Mouse (Mus musculus) megakaryocyte, adult 5-6 weeks (primary cell): ENCODE measurements around the gene Spata13. TPM values are rescaled to one million over a fixed set of nuclear protein-coding genes. Genes with fewer than 3 reads are reported as not detected.

Experiments used
- ATAC-seq: 2 replicates; pipeline ENCODE4 v1.8.0; 2016; ENCODE audit warnings: mild to moderate bottlenecking, inconsistent platforms; ENCODE audit not compliant: poor library complexity, severe bottlenecking
- total RNA-seq, 2 experiments: library from RNA; stranded (forward) in 1 of 2; stranded (reverse) in 1 of 2; fragments of 153-499, 151-499 nt in 1 of 2; fragments of 221-1000, 200-1000 nt in 1 of 2; gene quantifications; 2 replicates each; pipeline versions ENCODE4 v1.2.3 to v1.2.4; 2015 to 2017

Gene Spata13
- total RNA-seq, 2 experiments from 2014 or later: 9.4 to 19.0 TPM

GRCm38 (mm10) chr14:60671504-60671903 is 37.7 kb downstream of the Spata13 start:
- ATAC-seq: no peak

- ATAC-seq: no peak
Measured at GRCm38 (mm10) chr14:60675697-60676096, 41.9 kb downstream of the Spata13 start.

GRCm38 (mm10) chr14:60676625-60677314 is 43.0 kb downstream of the Spata13 start:
- no peak for ATAC-seq

GRCm38 (mm10) chr14:60682361-60683023 is 48.7 kb downstream of the Spata13 start:
- no peak for ATAC-seq

- ATAC-seq: no peak
Measured at GRCm38 (mm10) chr14:60683989-60684388, 50.2 kb downstream of the Spata13 start.

- ATAC-seq: no peak
Measured at GRCm38 (mm10) chr14:60686733-60687132, 52.9 kb downstream of the Spata13 start.

- no peak for ATAC-seq
Measured at GRCm38 (mm10) chr14:60687241-60687640, 53.4 kb downstream of the Spata13 start.

- peak; percentile 52 for ATAC-seq
Measured at GRCm38 (mm10) chr14:60688509-60689205, 54.9 kb downstream of the Spata13 start.

- no peak for ATAC-seq
Measured at GRCm38 (mm10) chr14:60689768-60690167, 56.0 kb downstream of the Spata13 start.

GRCm38 (mm10) chr14:60690631-60691030 is 56.8 kb downstream of the Spata13 start:
- no peak for ATAC-seq

GRCm38 (mm10) chr14:60693122-60693536 is 59.3 kb downstream of the Spata13 start:
- ATAC-seq: no peak

- ATAC-seq: no peak
Measured at GRCm38 (mm10) chr14:60693666-60694065, 59.9 kb downstream of the Spata13 start.

GRCm38 (mm10) chr14:60694215-60694997 is 60.6 kb downstream of the Spata13 start:
- peak; percentile 56 for ATAC-seq

GRCm38 (mm10) chr14:60697351-60697750 is 63.5 kb downstream of the Spata13 start:
- no peak for ATAC-seq

GRCm38 (mm10) chr14:60698980-60699379 is 65.2 kb downstream of the Spata13 start:
- no peak for ATAC-seq

GRCm38 (mm10) chr14:60702377-60703140 is 68.8 kb downstream of the Spata13 start:
- no peak for ATAC-seq

GRCm38 (mm10) chr14:60704510-60704909 is 70.7 kb downstream of the Spata13 start:
- no peak for ATAC-seq

- no peak for ATAC-seq
Measured at GRCm38 (mm10) chr14:60704961-60705360, 71.2 kb downstream of the Spata13 start.

- ATAC-seq: peak; percentile 73
Measured at GRCm38 (mm10) chr14:60709192-60709591, 75.4 kb downstream of the Spata13 start.

GRCm38 (mm10) chr14:60709749-60710148 is 75.9 kb downstream of the Spata13 start:
- ATAC-seq: no peak
